Comparison of ENCODE assay signal across 21 mouse cellular contexts in the genomic region with DNA sequence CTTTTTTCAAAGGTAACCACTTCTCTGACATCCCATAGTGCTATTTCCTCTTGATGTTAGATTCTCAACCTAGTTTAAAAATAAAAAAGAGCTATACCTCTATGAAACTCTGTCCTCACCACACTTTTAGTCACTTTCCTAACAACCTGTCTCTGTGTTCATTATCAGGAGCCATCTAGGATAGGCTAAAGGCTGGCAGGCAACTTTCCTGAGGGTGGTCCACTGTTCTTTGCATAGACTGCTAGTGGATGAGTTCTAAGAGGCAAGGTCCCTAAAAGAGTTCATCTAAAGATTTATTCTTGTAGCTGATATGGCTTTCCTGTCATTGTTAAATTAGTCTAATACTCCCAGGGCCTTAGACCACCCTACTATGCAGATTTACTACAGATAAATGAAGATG. TPM values are rescaled to one million over a fixed set of nuclear protein-coding genes. Genes with fewer than 3 reads are reported as not detected.
A peak's percentile ranks its signal among the peaks of the same experiment; 100 is the strongest.
DNase-seq lines count a peak whose midpoint lies in the region; ATAC-seq and TF ChIP-seq lines count a peak whose summit lies in the region.
"Had no signal": no experiment of that assay in that cellular context is flagged by ENCODE, and none has a peak within 500 bp of the region (broad histone marks: within the 10 kb centered on the region; RNA-seq: fewer than 3 reads in every experiment).

No protein-coding gene starts in this region.

- ATAC-seq in intestine, embryonic 14.5 days (replicated peaks; ENCODE audit: low FRiP score, low TSS enrichment, low read depth), result 0 out of 2 replicates have a peak, but pooled peaks have one; percentile 11
- ATAC-seq in intestine, postnatal 0 days, result no peak
- peak; percentile 65 for ATAC-seq in intestine, embryonic 15.5 days
- peak; percentile 52 for ATAC-seq in intestine, embryonic 16.5 days
- ATAC-seq: activated CD4-positive, CD25-positive, alpha-beta regulatory T cell, adult 4 months; CD4-positive, CD25-positive, alpha-beta regulatory T cell, adult 4 months; Patski had no signal

- no peak overlapping the region for H3K4me3 ChIP-seq in intestine, embryonic 14.5 days (ENCODE audit: low read depth, low read length)
- H3K4me3 ChIP-seq in intestine, postnatal 0 days (ENCODE audit: low read depth, low read length), result no peak overlapping the region
- H3K4me3 ChIP-seq in intestine, embryonic 15.5 days (replicated peaks), result no peak overlapping the region
- H3K4me3 ChIP-seq in intestine, embryonic 16.5 days (ENCODE audit: low read length), result no peak overlapping the region

- no peak overlapping the region for H3K9ac ChIP-seq in intestine, embryonic 14.5 days (ENCODE audit: low read length)
- no peak overlapping the region for H3K9ac ChIP-seq in intestine, postnatal 0 days (ENCODE audit: low read depth, low read length)
- no peak overlapping the region for H3K9ac ChIP-seq in intestine, embryonic 15.5 days
- H3K9ac ChIP-seq in intestine, embryonic 16.5 days (ENCODE audit: low read depth, low read length), result no peak overlapping the region

- no peak overlapping the region for H3K27ac ChIP-seq in intestine, embryonic 14.5 days (ENCODE audit: low read depth)
- H3K27ac ChIP-seq in intestine, postnatal 0 days (ENCODE audit: low read depth, low read length), result no peak overlapping the region
- no peak overlapping the region for H3K27ac ChIP-seq in intestine, embryonic 15.5 days
- H3K27ac ChIP-seq in intestine, embryonic 16.5 days (ENCODE audit: low read length), result no peak overlapping the region

- TF ChIP-seq CTCF in intestine, postnatal 0 days (IDR thresholded peaks at IDR 0.05; ENCODE audit: low read depth), result no peak

- H3K36me3 ChIP-seq in intestine, embryonic 14.5 days (ENCODE audit: control insufficient read depth, insufficient read depth, low read length), result no peaks in the 10 kb centered on the region
- no peaks in the 10 kb centered on the region for H3K36me3 ChIP-seq in intestine, postnatal 0 days (ENCODE audit: control insufficient read depth, insufficient read depth)
- H3K36me3 ChIP-seq in intestine, embryonic 15.5 days, result no peaks in the 10 kb centered on the region
- H3K36me3 ChIP-seq in intestine, embryonic 16.5 days (ENCODE audit: control insufficient read depth, insufficient read depth, low read length), result no peaks in the 10 kb centered on the region
- H3K36me3 ChIP-seq: G1E had no signal

- H3K4me1 ChIP-seq in intestine, embryonic 14.5 days (replicated peaks; ENCODE audit: control insufficient read depth, insufficient read depth, low read length), result no peaks in the 10 kb centered on the region
- H3K4me1 ChIP-seq in intestine, postnatal 0 days (replicated peaks; ENCODE audit: control insufficient read depth, insufficient read depth, low read length), result no peaks in the 10 kb centered on the region
- H3K4me1 ChIP-seq in intestine, embryonic 15.5 days (replicated peaks), result no peaks in the 10 kb centered on the region
- H3K4me1 ChIP-seq in intestine, embryonic 16.5 days (ENCODE audit: control insufficient read depth, insufficient read depth, low read length), result no peaks in the 10 kb centered on the region; the same call in 1 of the 2 replicates

- H3K9me3 ChIP-seq in intestine, embryonic 14.5 days (ENCODE audit: control insufficient read depth, low read length), result no peaks in the 10 kb centered on the region
- no peaks in the 10 kb centered on the region for H3K9me3 ChIP-seq in intestine, postnatal 0 days (ENCODE audit: control insufficient read depth)
- no peaks in the 10 kb centered on the region for H3K9me3 ChIP-seq in intestine, embryonic 15.5 days
- H3K9me3 ChIP-seq in intestine, embryonic 16.5 days (ENCODE audit: control insufficient read depth, low read length), result no peaks in the 10 kb centered on the region
- H3K9me3 ChIP-seq: G1E had no signal

- H3K27me3 ChIP-seq in intestine, embryonic 14.5 days (replicated peaks; ENCODE audit: control insufficient read depth, insufficient read depth, low read length), result no peaks in the 10 kb centered on the region
- H3K27me3 ChIP-seq in intestine, postnatal 0 days (replicated peaks; ENCODE audit: control insufficient read depth, insufficient read depth, low read length), result no peaks in the 10 kb centered on the region
- H3K27me3 ChIP-seq in intestine, embryonic 15.5 days (replicated peaks), result no peaks in the 10 kb centered on the region
- no peaks in the 10 kb centered on the region for H3K27me3 ChIP-seq in intestine, embryonic 16.5 days (replicated peaks; ENCODE audit: control insufficient read depth, insufficient read depth, low read length)
- H3K27me3 ChIP-seq: CH12.LX had no signal

- no peak for DNase-seq in intestine, embryonic 14.5 days (ENCODE audit: low spot score)
- no peak for DNase-seq in right cerebral cortex, postnatal 14 days
- DNase-seq in kidney, postnatal 36 days, result no peak
- DNase-seq: adrenal gland, adult 2 months; adrenal gland, adult 8-10 months; adrenal gland, postnatal 10 days; adrenal gland, postnatal 14 days; adrenal gland, postnatal 25 days; adrenal gland, postnatal 36 days; B cell, adult 2 months; cerebellum, adult 11 months; cerebellum, adult 11-12 months; cerebellum, adult 18-20 months had no signal

- H3K4me2 ChIP-seq in intestine, embryonic 14.5 days (ENCODE audit: low read length), result no peak overlapping the region
- H3K4me2 ChIP-seq in intestine, postnatal 0 days (replicated peaks; ENCODE audit: low read depth), result no peak overlapping the region
- no peak overlapping the region for H3K4me2 ChIP-seq in intestine, embryonic 15.5 days (replicated peaks)
- no peak overlapping the region for H3K4me2 ChIP-seq in intestine, embryonic 16.5 days (ENCODE audit: low read depth, low read length)

RNA-seq across cellular contexts. Expression of gene Cox7c, which starts 20.8 kb away (rescaled TPM):
- 834 and 981 TPM in 2 replicates for polyA plus RNA-seq in intestine, embryonic 14.5 days (2014; fragmentation: Nextera tagmentation; extraction: Ambion mirVana)
- 1,544 and 1,589 TPM in 2 replicates for polyA plus RNA-seq in intestine, postnatal 0 days (2015; fragmentation: Nextera tagmentation; extraction: Ambion mirVana)
- 952 and 1,208 TPM in 2 replicates for polyA plus RNA-seq in intestine, embryonic 15.5 days (2015; fragmentation: Nextera tagmentation; extraction: Ambion mirVana)
- polyA plus RNA-seq in intestine, embryonic 16.5 days (2015; fragmentation: Nextera tagmentation; extraction: Ambion mirVana), result 995 and 1,034 TPM in 2 replicates
